Mouse (Mus musculus) spleen, adult 18-20 months (tissue): Measurements from ENCODE around the gene Frem2.
A peak's percentile ranks its signal among the peaks of the same experiment; 100 is the strongest.

ENCODE experiments used
- DNase-seq, 2 experiments: peaks; one replicate each; pipeline ENCODE4 v3.0.0; 2022; ENCODE audit warnings: mixed read lengths in 2 of 2

The Frem2 gene

DNA sequence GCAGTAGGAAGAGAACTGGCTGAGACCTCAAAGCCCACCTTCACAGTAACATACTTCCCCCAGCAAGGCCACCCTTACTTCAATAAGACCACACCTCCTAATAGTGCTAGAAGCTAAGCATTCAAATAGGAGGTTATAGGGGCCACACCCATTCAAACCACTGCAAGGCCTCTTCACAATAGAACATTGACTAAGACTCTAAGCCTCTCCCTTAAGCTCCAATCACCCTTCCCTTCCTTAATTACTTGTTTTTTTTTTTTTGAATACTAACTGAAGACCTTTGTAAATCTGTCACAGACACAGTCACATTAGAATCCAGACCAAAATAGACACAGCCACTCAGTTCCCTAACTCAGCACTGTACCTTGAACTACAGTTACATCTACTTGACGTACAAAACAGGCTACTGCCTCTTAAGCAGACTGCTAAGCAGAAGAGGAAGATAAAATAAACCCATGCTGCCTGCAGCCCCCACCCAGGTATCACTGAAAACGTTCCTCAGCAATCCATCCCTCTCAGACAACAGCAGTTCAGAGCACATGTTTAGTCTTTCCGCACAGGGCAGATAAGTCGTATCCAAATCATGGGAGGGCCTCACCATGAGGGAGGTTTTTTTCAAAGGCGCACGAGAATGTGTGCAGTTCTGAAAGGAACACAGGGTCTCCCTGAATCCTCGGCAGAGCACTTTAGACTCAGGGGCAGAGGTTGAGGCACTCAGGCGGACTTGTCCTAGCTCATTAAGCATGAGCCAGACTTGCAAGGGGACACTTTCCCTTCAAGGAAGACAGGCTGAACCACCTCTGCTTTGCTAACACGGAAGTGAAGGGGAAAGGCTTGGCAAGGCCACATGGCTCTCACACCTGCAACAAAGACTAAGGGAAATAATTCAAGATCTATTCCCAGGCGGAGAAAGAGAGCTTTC lies 101.9 kb downstream of the Frem2 start:
- no peak for DNase-seq

DNA sequence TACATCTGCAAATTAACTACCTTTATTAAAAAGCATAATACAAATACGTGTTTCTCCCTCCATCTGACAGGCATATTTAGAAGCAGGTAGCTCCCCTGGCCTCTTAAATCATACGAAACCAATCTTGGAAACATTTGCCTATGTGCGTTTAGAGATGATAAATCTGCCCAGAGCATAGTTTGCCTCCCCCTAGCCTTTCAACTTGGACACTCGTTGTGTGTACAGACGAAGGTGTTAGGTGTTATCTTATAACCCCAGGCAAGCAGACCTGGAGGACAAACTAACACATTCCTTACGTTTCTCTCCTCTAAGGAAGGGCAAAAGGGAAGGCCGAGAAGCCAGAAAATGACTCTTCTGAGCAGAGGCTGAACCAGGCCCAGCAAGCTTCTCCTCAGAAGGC lies 104.5 kb downstream of the Frem2 start:
- no peak for DNase-seq

DNA sequence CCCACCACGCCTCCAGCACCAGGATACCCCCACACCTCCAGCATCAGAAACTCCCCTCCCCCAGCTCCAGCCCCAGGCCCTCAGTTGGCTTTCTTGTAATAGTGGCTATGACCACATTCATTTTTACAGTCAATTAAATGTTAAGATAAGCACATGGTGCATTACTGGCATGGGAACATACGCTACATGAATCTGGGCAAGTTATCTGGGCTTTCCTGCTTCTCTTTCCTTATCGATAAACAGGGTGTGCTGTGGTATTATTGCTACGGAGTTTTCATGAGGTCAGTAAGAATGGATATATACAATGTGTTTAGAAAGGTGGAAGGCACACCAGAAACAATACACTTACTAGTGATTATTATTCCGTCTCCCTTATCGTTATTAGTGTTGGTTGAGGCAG lies 125.1 kb downstream of the Frem2 start:
- no peak for DNase-seq

DNA sequence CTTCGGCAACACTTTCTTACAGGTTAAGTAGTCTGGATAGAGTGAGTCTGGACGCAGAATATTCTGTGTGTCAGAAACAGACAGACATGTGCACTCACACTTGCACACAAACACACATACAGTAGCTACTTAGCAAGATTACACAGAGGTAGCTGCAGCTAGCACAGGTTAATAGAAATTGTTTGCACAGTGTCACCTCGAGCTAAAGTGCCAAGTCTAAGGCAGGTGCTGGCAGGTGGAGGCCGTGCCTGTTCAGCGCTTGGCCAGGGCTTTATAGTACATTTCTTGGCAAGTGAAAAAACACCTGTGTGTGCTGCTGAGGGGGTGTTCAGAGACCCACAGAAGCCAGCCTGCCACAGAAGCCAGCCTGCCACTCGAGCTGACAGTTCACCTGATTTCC lies 126.8 kb downstream of the Frem2 start:
- DNase-seq: no peak

- peak; percentile 10 to 37 for DNase-seq
Measured at GRCm38 (mm10) chr3:53525737-53526136, 131.4 kb downstream of the Frem2 start.

DNA sequence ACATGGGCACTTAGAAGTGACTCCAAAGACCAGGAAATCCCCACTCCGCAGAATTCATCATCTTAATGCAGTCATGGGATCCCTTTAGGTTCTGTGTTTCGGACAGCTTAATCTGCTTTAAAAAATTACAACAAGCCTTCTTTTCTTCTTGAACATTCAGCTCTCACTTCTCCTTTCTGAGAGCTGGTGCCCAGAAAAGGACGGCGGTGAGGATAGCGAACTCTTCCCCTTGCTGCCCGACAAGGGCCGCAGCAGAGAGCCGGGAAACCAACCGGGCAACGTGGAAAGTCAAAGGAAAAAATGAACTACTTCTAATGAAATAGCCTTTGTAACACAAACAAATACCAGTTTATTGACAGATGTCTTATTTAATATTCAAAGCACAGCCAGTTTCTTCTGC lies 134.4 kb downstream of the Frem2 start:
- no peak for DNase-seq

- DNase-seq: no peak
Measured at GRCm38 (mm10) chr3:53514221-53515065, 142.7 kb downstream of the Frem2 start.

GRCm38 (mm10) chr3:53513096-53513495 lies 144.1 kb downstream of the Frem2 start:
- DNase-seq: no peak

- DNase-seq: no peak
Measured at GRCm38 (mm10) chr3:53502428-53502827, 154.7 kb downstream of the Frem2 start.

GRCm38 (mm10) chr3:53498351-53498905 lies 158.7 kb downstream of the Frem2 start:
- DNase-seq: no peak

GRCm38 (mm10) chr3:53488353-53488752 lies 168.8 kb downstream of the Frem2 start, which contains the start of gene Stoml3:
Stoml3 (plus strand) TSS chr3:53488653.
- DNase-seq: no peak

DNA sequence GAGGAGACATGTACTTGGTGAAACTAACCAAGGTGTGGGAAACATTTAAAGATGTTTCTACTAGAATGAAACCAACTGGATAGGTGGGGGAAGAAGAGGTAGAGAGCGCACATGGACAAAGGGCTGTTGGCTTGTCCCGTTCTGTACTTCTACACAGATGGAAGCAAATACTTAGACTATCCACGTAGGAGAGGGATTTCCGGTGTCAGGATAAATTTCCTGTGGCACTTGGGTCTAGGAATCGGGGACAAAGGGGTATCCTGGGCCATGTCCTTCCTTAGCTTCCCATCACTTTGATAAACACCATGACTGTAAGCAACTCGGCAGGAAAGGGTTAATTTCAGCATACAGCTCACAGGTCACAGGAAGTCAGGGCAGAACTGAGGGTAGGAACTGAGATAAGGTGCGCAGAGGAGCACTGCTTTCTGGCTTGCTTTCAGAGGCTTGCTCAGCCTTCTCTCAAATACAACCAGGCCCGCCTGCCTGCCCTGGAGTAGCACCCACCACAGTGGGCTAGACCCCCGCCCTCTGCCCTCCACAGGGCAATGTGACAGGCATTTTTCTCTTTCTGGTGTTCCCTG lies 170.1 kb downstream of the Frem2 start:
- no peak for DNase-seq

GRCm38 (mm10) chr3:53486561-53486960 lies 170.6 kb downstream of the Frem2 start:
- DNase-seq: no peak

DNA sequence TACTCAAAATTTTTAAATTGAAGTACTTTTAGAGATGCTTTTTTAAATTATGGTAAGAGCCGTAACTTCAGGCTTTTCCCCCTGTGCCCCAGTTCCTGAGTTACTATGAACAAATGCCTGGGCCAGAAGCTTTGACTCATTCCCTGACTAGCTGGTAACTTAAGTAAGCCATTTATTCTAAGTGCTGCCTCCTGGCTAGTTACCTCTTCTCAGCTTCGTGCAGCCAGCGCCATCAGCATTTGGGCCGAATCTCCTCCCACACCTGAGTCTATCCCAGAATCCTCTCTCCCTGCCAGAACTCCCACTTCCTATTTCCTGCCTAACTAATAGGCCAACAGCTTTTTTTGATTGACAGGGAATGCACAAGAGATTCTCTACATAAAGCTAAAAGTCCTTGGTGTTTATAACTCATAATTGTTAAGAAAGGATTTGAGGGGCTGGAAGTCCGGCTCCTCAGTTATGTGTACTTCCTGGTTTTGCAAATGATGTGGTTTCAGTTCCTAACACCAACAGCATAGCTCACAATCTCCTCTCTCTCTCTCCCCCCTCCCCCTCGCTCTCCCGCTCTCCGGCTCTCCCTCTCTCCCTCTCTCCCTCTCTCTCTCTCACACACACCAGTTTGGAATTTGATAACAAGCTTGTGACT lies 173.6 kb downstream of the Frem2 start:
- no peak for DNase-seq

- DNase-seq: no peak
Measured at GRCm38 (mm10) chr3:53478419-53479046, 178.6 kb downstream of the Frem2 start.

DNA sequence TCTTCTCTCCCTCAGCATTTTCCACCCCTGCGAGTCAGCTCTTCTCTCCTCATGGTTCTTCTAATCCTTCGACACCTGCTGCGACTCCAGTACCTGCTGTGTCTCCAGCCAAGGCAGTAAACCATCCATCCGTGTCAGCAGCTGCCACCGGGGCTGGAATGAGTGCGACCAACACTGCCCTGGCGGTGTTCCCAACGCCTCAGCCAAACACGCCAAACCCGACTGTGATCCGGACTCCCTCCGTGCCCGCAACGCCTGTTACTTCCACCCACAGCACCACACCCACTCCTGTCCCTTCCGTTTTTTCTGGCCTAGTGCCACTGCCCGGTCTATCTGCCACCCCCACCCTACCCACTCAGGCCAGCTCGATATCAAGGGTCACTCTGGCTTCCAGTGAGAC lies 179.7 kb downstream of the Frem2 start:
- DNase-seq: no peak

DNA sequence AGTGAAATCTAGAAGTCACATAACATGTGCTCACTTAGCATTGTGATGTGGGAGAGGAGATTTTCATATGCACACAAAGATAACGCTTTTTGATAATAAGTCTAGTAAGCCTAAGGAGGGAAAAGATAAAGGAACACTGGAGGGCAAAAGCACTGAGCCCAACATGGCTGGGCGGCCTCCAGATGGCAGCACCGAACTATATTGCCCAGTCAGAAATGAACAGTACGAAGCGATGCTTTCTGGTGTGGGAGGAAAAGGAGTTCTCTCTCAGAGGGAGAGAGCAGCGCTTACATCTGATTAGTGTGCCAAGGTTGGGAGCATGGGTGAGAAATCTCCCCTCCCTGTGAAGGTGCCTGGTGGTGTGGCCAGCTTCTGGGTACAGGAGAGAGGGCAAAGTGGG lies 181.3 kb downstream of the Frem2 start:
- DNase-seq: peak in 1 of 2 experiments; percentile 34

GRCm38 (mm10) chr3:53474179-53474578 lies 183.0 kb downstream of the Frem2 start:
- no peak for DNase-seq

GRCm38 (mm10) chr3:53472061-53472460 lies 185.1 kb downstream of the Frem2 start:
- no peak for DNase-seq

DNA sequence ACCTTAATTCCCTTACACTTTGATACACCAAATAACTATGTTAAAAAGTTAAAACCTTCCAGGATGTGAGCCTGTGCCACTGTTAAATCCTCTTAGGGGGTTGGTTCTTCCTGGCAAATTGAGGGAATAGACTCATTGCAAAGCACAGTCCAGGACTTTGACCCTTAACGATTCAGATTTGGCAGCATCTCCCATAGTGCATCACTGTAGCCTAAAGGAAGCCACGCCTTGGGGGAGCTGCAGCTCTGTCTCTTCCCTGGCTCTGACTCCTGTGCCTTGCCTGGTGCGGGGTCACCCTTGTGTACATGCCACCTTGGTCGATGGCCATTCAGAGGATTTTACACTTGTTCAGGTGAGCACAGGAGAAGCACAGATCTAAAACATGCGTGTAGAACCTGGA lies 187.5 kb downstream of the Frem2 start:
- no peak for DNase-seq

DNA sequence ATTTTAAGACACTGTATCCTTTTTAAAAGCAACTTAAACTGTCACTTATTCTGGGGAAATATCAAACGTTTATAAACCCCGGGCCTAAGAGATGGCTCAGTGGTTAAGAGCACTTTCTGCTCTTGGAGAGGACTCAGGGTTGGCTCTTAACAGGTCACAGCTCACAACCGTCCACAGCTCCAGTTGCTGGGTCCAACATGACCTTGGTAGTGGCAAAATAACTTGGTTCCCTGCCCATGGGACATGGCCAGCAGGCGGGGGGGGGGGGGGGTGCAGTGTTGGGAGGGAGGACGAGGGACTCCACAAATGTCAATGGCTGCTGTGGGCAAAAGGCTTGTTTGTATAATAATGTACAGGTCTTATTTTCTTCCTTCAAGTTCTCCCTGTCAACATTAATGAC lies 189.8 kb downstream of the Frem2 start:
- no peak for DNase-seq

DNA sequence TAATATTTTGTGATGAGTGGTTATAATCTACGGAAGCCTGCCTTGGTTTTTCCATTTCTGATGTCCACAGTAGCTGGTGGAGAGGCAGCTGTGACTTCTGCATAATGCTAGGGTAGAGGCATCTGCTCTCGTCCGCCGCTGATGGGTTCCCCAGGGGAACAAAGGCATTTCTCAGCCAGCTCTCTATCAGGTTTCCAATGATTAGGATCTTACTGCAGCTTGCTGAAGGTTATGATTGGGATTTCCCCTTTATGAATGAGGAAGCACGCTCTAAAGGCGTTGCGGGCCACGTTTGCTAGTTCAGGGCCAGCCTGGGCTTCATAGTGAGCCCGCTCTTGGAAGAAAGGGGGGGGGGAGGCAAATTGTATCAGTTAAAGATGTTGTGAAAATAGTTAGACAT lies 190.7 kb downstream of the Frem2 start:
- DNase-seq: no peak
